Mouse (Mus musculus): ENCODE measurements around the gene Tmem233. TPM values are rescaled to one million over a fixed set of nuclear protein-coding genes. Genes with fewer than 3 reads are reported as not detected.

Tmem233 gene
- total and polyA plus RNA-seq, 3 experiments: 6.0 TPM; not detected in 2

DNA sequence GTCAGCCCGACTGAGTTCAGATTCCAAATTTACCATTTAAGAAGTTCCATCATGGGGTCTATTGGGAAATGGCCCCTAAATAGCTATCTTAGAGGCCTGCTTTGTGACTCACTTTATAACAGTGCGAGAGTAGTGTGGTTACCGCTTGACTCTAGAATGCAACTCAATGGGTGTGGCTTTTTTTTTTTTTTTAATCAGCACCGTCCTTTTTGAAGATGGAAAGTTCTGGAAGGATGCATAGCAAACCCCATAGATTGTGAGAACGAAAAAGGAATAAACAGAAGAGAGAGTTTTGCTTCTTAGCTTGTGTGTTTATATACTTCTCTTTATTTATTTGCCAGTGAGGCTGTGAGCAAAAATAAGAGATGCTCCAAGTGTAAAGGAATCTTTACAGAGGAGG lies 56.9 kb downstream of the Tmem233 start:
- Histone ChIP-seq H3K27ac (ENCODE audit: control insufficient read depth, low read depth, low read length) (peak overlapping the region; percentile 91), H3K9me3 (replicated peaks; ENCODE audit: insufficient read depth, low read length) (no peaks in the 10 kb centered on the region), H3K4me1 (ENCODE audit: control insufficient read depth in 1 of 2, insufficient read depth in 2 of 2, low read length in 2 of 2) (peaks cover 24 to 42% of the 10 kb centered on the region in 2 experiments), H3K27me3 (ENCODE audit: control insufficient read depth in 1 of 2, insufficient read depth in 2 of 2, low read length in 2 of 2) (no peaks in the 10 kb centered on the region), H3K36me3 (ENCODE audit: control insufficient read depth in 1 of 2, insufficient read depth in 2 of 2, low read length in 2 of 2) (peaks cover 0 to 36% of the 10 kb centered on the region in 2 experiments; a peak in 3 of 4 replicates), H3K4me3 (ENCODE audit: control insufficient read depth in 1 of 2, insufficient read depth in 1 of 2, low read depth in 2 of 2, low read length in 2 of 2) (peak overlapping the region; percentile 14 to 21; a peak in 3 of 4 replicates), H3K79me2 (ENCODE audit: control insufficient read depth, insufficient read depth, low read length, poor library complexity) (peaks cover 26% of the 10 kb centered on the region), H3K9ac (ENCODE audit: control insufficient read depth, low read depth, low read length, poor library complexity, severe bottlenecking) (peak overlapping the region; percentile 67)
- peak; percentile 81 for DNase-seq (ENCODE audit: low read depth, low spot score)
- 0 out of 4 replicates have a peak, but pooled peaks of 1 of the 2 experiments have one; percentile 14 for TF ChIP-seq POLR2A (IDR thresholded peaks at IDR 0.05; ENCODE audit: control insufficient read depth in 1 of 2, insufficient read depth in 1 of 2, low read depth in 1 of 2, low read length in 2 of 2, poor library complexity in 1 of 2)
- TF ChIP-seq TBP (IDR thresholded peaks at IDR 0.05; ENCODE audit: low read depth, low read length): peak; percentile 28; the same call in 1 of the 2 replicates
- peak; percentile 46 for TF ChIP-seq NELFE (IDR thresholded peaks at IDR 0.05; ENCODE audit: low read depth, low read length)
- TF ChIP-seq CTCF (IDR thresholded peaks at IDR 0.05 in 2 of 3, conservative IDR thresholded peaks at IDR 0.05 in 1 of 3; ENCODE audit: control insufficient read depth in 1 of 3, insufficient read depth in 1 of 3, low read depth in 2 of 3, low read length in 3 of 3, poor library complexity in 1 of 3, severe bottlenecking in 1 of 3): no peak
- 0 out of 2 replicates have a peak, but pooled peaks have one; percentile 24 for TF ChIP-seq ZMIZ1 (IDR thresholded peaks at IDR 0.05; ENCODE audit: low read depth, low read length)
- 0 out of 2 replicates have a peak, but pooled peaks have one; percentile 58 for TF ChIP-seq CHD1 (IDR thresholded peaks at IDR 0.05; ENCODE audit: low read depth, low read length)
- TF ChIP-seq EP300 (IDR thresholded peaks at IDR 0.05; ENCODE audit: low read depth in 1 of 2, low read length in 2 of 2): peak in 1 of 2 experiments; percentile 45; a peak in 1 of 4 replicates
- TF ChIP-seq POLR2AphosphoS2 (IDR thresholded peaks at IDR 0.05; ENCODE audit: low read length): 0 out of 2 replicates have a peak, but pooled peaks have one; percentile 32
- TF ChIP-seq SIN3A (IDR thresholded peaks at IDR 0.05; ENCODE audit: low read length): no peak
- peak; percentile 39 for TF ChIP-seq HCFC1 (IDR thresholded peaks at IDR 0.05; ENCODE audit: low read depth, low read length)
- TF ChIP-seq ZNF384 (IDR thresholded peaks at IDR 0.05; ENCODE audit: low read depth, low read length): peak; percentile 97
- no peak for TF ChIP-seq POLR2AphosphoS5 (IDR thresholded peaks at IDR 0.05; ENCODE audit: borderline replicate concordance, low read depth, low read length)

GRCm38 (mm10) chr5:116024327-116024739 lies 58.7 kb downstream of the Tmem233 start, which contains the start of gene Prkab1:
Gene Prkab1, minus strand, starts transcription at chr5:116024508.
- Histone ChIP-seq H3K27me3 (ENCODE audit: control insufficient read depth in 1 of 2, insufficient read depth in 2 of 2, low read length in 2 of 2) (no peaks in the 10 kb centered on the region), H3K4me1 (ENCODE audit: control insufficient read depth in 1 of 2, insufficient read depth in 2 of 2, low read length in 2 of 2) (peaks cover 23 to 50% of the 10 kb centered on the region in 2 experiments), H3K4me3 (ENCODE audit: control insufficient read depth in 1 of 2, insufficient read depth in 1 of 2, low read depth in 2 of 2, low read length in 2 of 2) (peak within 1 kb of the TSS; percentile 72 to 98), H3K27ac (ENCODE audit: control insufficient read depth, low read depth, low read length) (peak within 1 kb of the TSS; percentile 96), H3K36me3 (ENCODE audit: control insufficient read depth in 1 of 2, insufficient read depth in 2 of 2, low read length in 2 of 2) (peaks cover 11 to 50% of the 10 kb centered on the region in 2 experiments), H3K9me3 (replicated peaks; ENCODE audit: insufficient read depth, low read length) (no peaks in the 10 kb centered on the region), H3K79me2 (ENCODE audit: control insufficient read depth, insufficient read depth, low read length, poor library complexity) (peaks cover 33% of the 10 kb centered on the region), H3K9ac (ENCODE audit: control insufficient read depth, low read depth, low read length, poor library complexity, severe bottlenecking) (peak within 1 kb of the TSS; percentile 94)
- DNase-seq (ENCODE audit: low read depth, low spot score): peak; percentile 98
- TF ChIP-seq MAZ (IDR thresholded peaks at IDR 0.05; ENCODE audit: low read depth, low read length) (peak; percentile 64; the same call in 1 of the 2 replicates), MXI1 (IDR thresholded peaks at IDR 0.05; ENCODE audit: low read depth, low read length) (peak; percentile 74), MAFK (IDR thresholded peaks at IDR 0.05; ENCODE audit: borderline replicate concordance, low read depth, low read length) (no peak), ELF1 (IDR thresholded peaks at IDR 0.05; ENCODE audit: low read depth, low read length) (peak; percentile 95), MYB (IDR thresholded peaks at IDR 0.05; ENCODE audit: low read depth, low read length) (no peak), KAT2A (conservative IDR thresholded peaks at IDR 0.05; ENCODE audit: low read depth, low read length) (peak; percentile 55; the same call in 1 of the 2 replicates), ZMIZ1 (IDR thresholded peaks at IDR 0.05; ENCODE audit: low read depth, low read length) (peak; percentile 53), ZC3H11A (IDR thresholded peaks at IDR 0.05; ENCODE audit: low read depth, low read length) (no peak), SIN3A (IDR thresholded peaks at IDR 0.05; ENCODE audit: low read length) (peak; percentile 88), POLR2A (IDR thresholded peaks at IDR 0.05; ENCODE audit: control insufficient read depth in 1 of 2, insufficient read depth in 1 of 2, low read depth in 1 of 2, low read length in 2 of 2, poor library complexity in 1 of 2) (peak; percentile 16 to 83; a peak in 2 of 4 replicates), BHLHE40 (IDR thresholded peaks at IDR 0.05; ENCODE audit: borderline replicate concordance, low read depth, low read length) (0 out of 2 replicates have a peak, but pooled peaks have one; percentile 63), MYC (IDR thresholded peaks at IDR 0.05; ENCODE audit: low read depth, low read length) (no peak), CHD2 (IDR thresholded peaks at IDR 0.05; ENCODE audit: low read length) (no peak), CTCF (IDR thresholded peaks at IDR 0.05 in 2 of 3, conservative IDR thresholded peaks at IDR 0.05 in 1 of 3; ENCODE audit: control insufficient read depth in 1 of 3, insufficient read depth in 1 of 3, low read depth in 2 of 3, low read length in 3 of 3, poor library complexity in 1 of 3, severe bottlenecking in 1 of 3) (peak; percentile 31 to 59 (median 59)), UBTF (IDR thresholded peaks at IDR 0.05; ENCODE audit: borderline replicate concordance, insufficient read depth, low read depth, low read length) (0 out of 2 replicates have a peak, but pooled peaks have one; percentile 62), USF2 (IDR thresholded peaks at IDR 0.05; ENCODE audit: borderline replicate concordance in 1 of 2, insufficient read depth in 1 of 2, low read depth in 1 of 2, low read length in 2 of 2) (no peak), EP300 (IDR thresholded peaks at IDR 0.05; ENCODE audit: low read depth in 1 of 2, low read length in 2 of 2) (peak in 1 of 2 experiments; percentile 68; a peak in 2 of 4 replicates), GABPA (IDR thresholded peaks at IDR 0.05; ENCODE audit: low read depth, low read length) (no peak), RAD21 (IDR thresholded peaks at IDR 0.05; ENCODE audit: low read depth, low read length) (peak; percentile 13), POLR2AphosphoS2 (IDR thresholded peaks at IDR 0.05; ENCODE audit: low read length) (peak; percentile 61), CHD1 (IDR thresholded peaks at IDR 0.05; ENCODE audit: low read depth, low read length) (no peak), POLR2AphosphoS5 (IDR thresholded peaks at IDR 0.05; ENCODE audit: borderline replicate concordance, low read depth, low read length) (no peak), ZNF384 (IDR thresholded peaks at IDR 0.05; ENCODE audit: low read depth, low read length) (0 out of 2 replicates have a peak, but pooled peaks have one; percentile 13), JUND (IDR thresholded peaks at IDR 0.05; ENCODE audit: low read depth, low read length) (no peak), HCFC1 (IDR thresholded peaks at IDR 0.05; ENCODE audit: low read depth, low read length) (peak; percentile 86)
